Mouse (Mus musculus) embryonic facial prominence, embryonic 14.5 days (tissue): ENCODE data around the gene Hip1. TPM values are rescaled to one million over a fixed set of nuclear protein-coding genes. Genes with fewer than 3 reads are reported as not detected.

ENCODE experiments used
- ATAC-seq: fragments of 200-750 bp; cut with Nextera tagmentation; 2 replicates; pipeline ENCODE4 v1.8.0; 2017; ENCODE audit warnings: low read depth, moderate number of reproducible peaks, moderate TSS enrichment
- DNase-seq: peaks from one replicate; pipeline ENCODE4 v3.0.0-alpha.2; 2015; ENCODE audit warnings: low spot score
- H3K27ac ChIP-seq: fragments of 300-500 bp; sonication (generic); replicated peaks from 2 replicates; pipeline ENCODE4 v1.5.1; 2014; ENCODE audit warnings: low read depth, mild to moderate bottlenecking, low read length, moderate library complexity
- H3K27me3 ChIP-seq: fragments of 300-500 bp; sonication (generic); replicated peaks from 2 replicates; pipeline ENCODE4 v1.6.1; 2014; ENCODE audit warnings: low read length; ENCODE audit not compliant: control insufficient read depth, insufficient read depth
- H3K36me3 ChIP-seq: fragments of 300-500 bp; sonication (generic); 2 replicates; pipeline ENCODE4 v1.6.1; 2014; ENCODE audit warnings: low read length, mixed read lengths; ENCODE audit not compliant: control insufficient read depth, insufficient read depth
- H3K4me1 ChIP-seq: fragments of 300-500 bp; sonication (generic); 2 replicates; pipeline ENCODE4 v1.6.1; 2014; ENCODE audit warnings: antibody characterized with exemption, low read length; ENCODE audit not compliant: control insufficient read depth, insufficient read depth
- H3K4me2 ChIP-seq: fragments of 300-500 bp; sonication (generic); 2 replicates; pipeline ENCODE4 v1.6.1; 2014; ENCODE audit warnings: low read depth, mild to moderate bottlenecking, low read length, moderate library complexity, mixed read lengths
- H3K4me3 ChIP-seq: fragments of 300-500 bp; sonication (generic); 2 replicates; pipeline ENCODE4 v1.5.1; 2014; ENCODE audit warnings: low read depth, mild to moderate bottlenecking, low read length
- H3K9ac ChIP-seq: fragments of 300-500 bp; sonication (generic); 2 replicates; pipeline ENCODE4 v1.6.1; 2014; ENCODE audit warnings: low read depth, mild to moderate bottlenecking, low read length, moderate library complexity, mixed read lengths
- H3K9me3 ChIP-seq: fragments of 300-500 bp; sonication (generic); 2 replicates; pipeline ENCODE4 v1.6.1; 2016; ENCODE audit warnings: low read length; ENCODE audit not compliant: control insufficient read depth
- WGBS: fragments of 180-500 bp; shearing (Covaris S2); extraction: QIAGEN DNeasy Blood & Tissue Kit; methylation state at CpG from one replicate; pipeline ENCODE4 v1.1.7; 2014; 5-methylcytosine and 5-hydroxymethylcytosine counted together
- polyA plus RNA-seq: library from polyadenylated mRNA; unstranded; fragments of >200 nt; fragmentation: Nextera tagmentation; extraction: Ambion mirVana; gene quantifications from 2 replicates; pipeline ENCODE4 v1.2.1, GENCODE M21; 2014

Gene Hip1
- polyA plus RNA-seq, 1 experiment from 2014 or later = 45.6 TPM

GRCm38 (mm10) chr5:135472405-135472804 lies 72.5 kb downstream of the Hip1 start:
- Histone ChIP-seq H3K27ac (no peak overlapping the region), H3K27me3 (no peaks in the 10 kb centered on the region), H3K9me3 (no peaks in the 10 kb centered on the region), H3K9ac (no peak overlapping the region), H3K36me3 (peaks cover 2% of the 10 kb centered on the region; the same call in 1 of the 2 replicates), H3K4me2 (no peak overlapping the region), H3K4me1 (no peaks in the 10 kb centered on the region), H3K4me3 (no peak overlapping the region)
- ATAC-seq (0 out of 2 replicates have a peak, but pooled peaks have one; percentile 47), DNase-seq (peak; percentile 68)
- 58% methylated on average over 6 of the region's 6 CpGs for WGBS

- Histone ChIP-seq H3K9ac (no peak overlapping the region), H3K27me3 (no peaks in the 10 kb centered on the region), H3K36me3 (peaks cover 8% of the 10 kb centered on the region; the same call in 1 of the 2 replicates), H3K4me3 (no peak overlapping the region), H3K9me3 (no peaks in the 10 kb centered on the region), H3K4me2 (no peak overlapping the region), H3K27ac (no peak overlapping the region), H3K4me1 (no peaks in the 10 kb centered on the region)
- DNase-seq (no peak), ATAC-seq (no peak)
- WGBS = 93% methylated on average over 4 of the region's 4 CpGs
Measured at GRCm38 (mm10) chr5:135471747-135472146, 73.2 kb downstream of the Hip1 start.

- H3K9me3 ChIP-seq = no peaks in the 10 kb centered on the region
- H3K27ac ChIP-seq = no peak overlapping the region
- WGBS = 98% methylated on average over 6 of the region's 6 CpGs
- H3K27me3 ChIP-seq = no peaks in the 10 kb centered on the region
- peaks cover 10% of the 10 kb centered on the region; the same call in 1 of the 2 replicates for H3K36me3 ChIP-seq
- no peak overlapping the region for H3K4me3 ChIP-seq
- H3K4me1 ChIP-seq = peaks cover 8% of the 10 kb centered on the region; the same call in 1 of the 2 replicates
- no peak for DNase-seq
- no peak for ATAC-seq
- H3K9ac ChIP-seq = no peak overlapping the region
- no peak overlapping the region for H3K4me2 ChIP-seq
Measured at GRCm38 (mm10) chr5:135468280-135468679, 76.6 kb downstream of the Hip1 start.

- no peaks in the 10 kb centered on the region for H3K9me3 ChIP-seq
- ATAC-seq = peak; percentile 79
- WGBS = 37% methylated on average over 7 of the region's 7 CpGs
- H3K36me3 ChIP-seq = peaks cover 10% of the 10 kb centered on the region; the same call in 1 of the 2 replicates
- no peak overlapping the region for H3K4me2 ChIP-seq
- no peaks in the 10 kb centered on the region for H3K27me3 ChIP-seq
- DNase-seq = peak; percentile 49
- no peak overlapping the region for H3K4me3 ChIP-seq
- H3K9ac ChIP-seq = no peak overlapping the region
- peaks cover 8% of the 10 kb centered on the region; the same call in 1 of the 2 replicates for H3K4me1 ChIP-seq
- peak overlapping the region; percentile 68 for H3K27ac ChIP-seq
Measured at GRCm38 (mm10) chr5:135465833-135466291, 79.1 kb downstream of the Hip1 start.

GRCm38 (mm10) chr5:135463380-135463779 lies 81.5 kb downstream of the Hip1 start:
- no peak overlapping the region for H3K27ac ChIP-seq
- H3K4me1 ChIP-seq = peaks cover 8% of the 10 kb centered on the region; the same call in 1 of the 2 replicates
- H3K27me3 ChIP-seq = no peaks in the 10 kb centered on the region
- no peak for ATAC-seq
- no peak for DNase-seq
- H3K4me3 ChIP-seq = no peak overlapping the region
- peaks cover 27% of the 10 kb centered on the region for H3K36me3 ChIP-seq
- no peak overlapping the region for H3K9ac ChIP-seq
- 65% methylated on average over 8 of the region's 8 CpGs for WGBS
- H3K9me3 ChIP-seq = no peaks in the 10 kb centered on the region
- H3K4me2 ChIP-seq = no peak overlapping the region

- Histone ChIP-seq H3K4me2 (no peak overlapping the region), H3K9ac (no peak overlapping the region), H3K27me3 (no peaks in the 10 kb centered on the region), H3K4me3 (no peak overlapping the region), H3K9me3 (no peaks in the 10 kb centered on the region), H3K27ac (peak overlapping the region; percentile 3), H3K36me3 (peaks cover 42% of the 10 kb centered on the region), H3K4me1 (peaks cover 3% of the 10 kb centered on the region; the same call in 1 of the 2 replicates)
- WGBS = 42% methylated on average over 4 of the region's 4 CpGs
- ATAC-seq = no peak
- DNase-seq = no peak
Measured at GRCm38 (mm10) chr5:135460833-135461173, 84.1 kb downstream of the Hip1 start.

- DNase-seq (peak; percentile 74), ATAC-seq (peak; percentile 73)
- Histone ChIP-seq H3K36me3 (peaks cover 40% of the 10 kb centered on the region), H3K4me1 (no peaks in the 10 kb centered on the region), H3K27me3 (no peaks in the 10 kb centered on the region), H3K4me3 (no peak overlapping the region), H3K27ac (peak overlapping the region; percentile 3), H3K9ac (no peak overlapping the region), H3K4me2 (no peak overlapping the region), H3K9me3 (no peaks in the 10 kb centered on the region)
- WGBS = 53% methylated on average over 11 of the region's 12 CpGs
Measured at GRCm38 (mm10) chr5:135460152-135460832, 84.6 kb downstream of the Hip1 start.

- 78% methylated on average over 3 of the region's 3 CpGs for whole genome bisulfite sequencing
- Histone ChIP-seq H3K27me3 (no peaks in the 10 kb centered on the region), H3K4me1 (no peaks in the 10 kb centered on the region), H3K9me3 (peaks cover 6% of the 10 kb centered on the region; the same call in 1 of the 2 replicates), H3K36me3 (peaks cover 48% of the 10 kb centered on the region), H3K27ac (no peak overlapping the region), H3K9ac (no peak overlapping the region), H3K4me3 (no peak overlapping the region), H3K4me2 (no peak overlapping the region)
- DNase-seq (no peak), ATAC-seq (no peak)
Measured at GRCm38 (mm10) chr5:135459486-135459885, 85.4 kb downstream of the Hip1 start.

- Histone ChIP-seq H3K4me2 (no peak overlapping the region), H3K27ac (no peak overlapping the region), H3K9me3 (peaks cover 10% of the 10 kb centered on the region; the same call in 1 of the 2 replicates), H3K27me3 (no peaks in the 10 kb centered on the region), H3K4me3 (no peak overlapping the region), H3K36me3 (peaks cover 59% of the 10 kb centered on the region), H3K9ac (no peak overlapping the region), H3K4me1 (no peaks in the 10 kb centered on the region)
- DNase-seq (no peak), ATAC-seq (no peak)
- 92% methylated on average over 16 of the region's 16 CpGs for WGBS
Measured at GRCm38 (mm10) chr5:135457961-135458360, 87.0 kb downstream of the Hip1 start.
